Mouse (Mus musculus): ENCODE results near the gene Gm20388. TPM values are rescaled to one million over a fixed set of nuclear protein-coding genes. Genes with fewer than 3 reads are reported as not detected.

The Gm20388 gene
- polyA plus RNA-seq, 1 experiment from 2014 or later = not detected

GRCm38 (mm10) chr8:120211345-120211744, 300.7 kb downstream of the Gm20388 start:
- Histone ChIP-seq H3K9ac (ENCODE audit: low read length) (no peak overlapping the region), H3K27me3 (ENCODE audit: control insufficient read depth, insufficient read depth, low read length) (no peaks in the 10 kb centered on the region), H3K4me1 (ENCODE audit: control insufficient read depth in 2 of 2, insufficient read depth in 2 of 2, low read length in 2 of 2) (peaks cover 29 to 32% of the 10 kb centered on the region in 2 experiments), H3K27ac (replicated peaks in 1 of 2; ENCODE audit: control insufficient read depth in 1 of 2, insufficient read depth in 1 of 2, low read depth in 2 of 2, low read length in 2 of 2) (no peak overlapping the region), H3K9me3 (ENCODE audit: control insufficient read depth, low read length) (no peaks in the 10 kb centered on the region), H3K4me2 (ENCODE audit: low read length) (no peak overlapping the region), H3K4me3 (ENCODE audit: control insufficient read depth in 1 of 2, insufficient read depth in 1 of 2, low read depth in 1 of 2, low read length in 2 of 2) (no peak overlapping the region), H3K36me3 (ENCODE audit: control insufficient read depth, insufficient read depth, low read length) (no peaks in the 10 kb centered on the region)
- no peak for ATAC-seq (ENCODE audit: insufficient number of reproducible peaks, insufficient read depth, low FRiP score, low read depth)
- WGBS = 6% methylated on average over 4 of the region's 4 CpGs

- Histone ChIP-seq H3K9ac (ENCODE audit: low read length) (no peak overlapping the region), H3K9me3 (ENCODE audit: control insufficient read depth, low read length) (no peaks in the 10 kb centered on the region), H3K4me3 (ENCODE audit: control insufficient read depth in 1 of 2, insufficient read depth in 1 of 2, low read depth in 1 of 2, low read length in 2 of 2) (no peak overlapping the region), H3K27ac (replicated peaks in 1 of 2; ENCODE audit: control insufficient read depth in 1 of 2, insufficient read depth in 1 of 2, low read depth in 2 of 2, low read length in 2 of 2) (no peak overlapping the region), H3K4me1 (ENCODE audit: control insufficient read depth in 2 of 2, insufficient read depth in 2 of 2, low read length in 2 of 2) (peaks cover 39 to 45% of the 10 kb centered on the region in 2 experiments), H3K36me3 (ENCODE audit: control insufficient read depth, insufficient read depth, low read length) (no peaks in the 10 kb centered on the region), H3K4me2 (ENCODE audit: low read length) (no peak overlapping the region), H3K27me3 (ENCODE audit: control insufficient read depth, insufficient read depth, low read length) (no peaks in the 10 kb centered on the region)
- no peak for ATAC-seq (ENCODE audit: insufficient number of reproducible peaks, insufficient read depth, low FRiP score, low read depth)
- WGBS = 89% methylated on average over 7 of the region's 7 CpGs
Measured at GRCm38 (mm10) chr8:120212596-120212995, 302.0 kb downstream of the Gm20388 start.

- Histone ChIP-seq H3K9ac (ENCODE audit: low read length) (no peak overlapping the region), H3K4me3 (ENCODE audit: control insufficient read depth in 1 of 2, insufficient read depth in 1 of 2, low read depth in 1 of 2, low read length in 2 of 2) (no peak overlapping the region), H3K27me3 (ENCODE audit: control insufficient read depth, insufficient read depth, low read length) (no peaks in the 10 kb centered on the region), H3K4me1 (ENCODE audit: control insufficient read depth in 2 of 2, insufficient read depth in 2 of 2, low read length in 2 of 2) (peaks cover 41 to 48% of the 10 kb centered on the region in 2 experiments), H3K4me2 (ENCODE audit: low read length) (no peak overlapping the region), H3K36me3 (ENCODE audit: control insufficient read depth, insufficient read depth, low read length) (no peaks in the 10 kb centered on the region), H3K9me3 (ENCODE audit: control insufficient read depth, low read length) (no peaks in the 10 kb centered on the region), H3K27ac (replicated peaks in 1 of 2; ENCODE audit: control insufficient read depth in 1 of 2, insufficient read depth in 1 of 2, low read depth in 2 of 2, low read length in 2 of 2) (no peak overlapping the region)
- ATAC-seq (ENCODE audit: insufficient number of reproducible peaks, insufficient read depth, low FRiP score, low read depth) = no peak
- 87% methylated on average over 3 of the region's 3 CpGs for WGBS
Measured at GRCm38 (mm10) chr8:120213229-120213628, 302.6 kb downstream of the Gm20388 start.

GRCm38 (mm10) chr8:120213939-120214338, 303.3 kb downstream of the Gm20388 start:
- H3K4me1 ChIP-seq (ENCODE audit: control insufficient read depth in 2 of 2, insufficient read depth in 2 of 2, low read length in 2 of 2) = peaks cover 41 to 48% of the 10 kb centered on the region in 2 experiments
- H3K27ac ChIP-seq (replicated peaks in 1 of 2; ENCODE audit: control insufficient read depth in 1 of 2, insufficient read depth in 1 of 2, low read depth in 2 of 2, low read length in 2 of 2) = no peak overlapping the region; a peak in 1 of 4 replicates
- ATAC-seq (ENCODE audit: insufficient number of reproducible peaks, insufficient read depth, low FRiP score, low read depth) = no peak
- H3K9ac ChIP-seq (ENCODE audit: low read length) = no peak overlapping the region
- H3K4me2 ChIP-seq (ENCODE audit: low read length) = no peak overlapping the region
- H3K9me3 ChIP-seq (ENCODE audit: control insufficient read depth, low read length) = no peaks in the 10 kb centered on the region
- H3K4me3 ChIP-seq (ENCODE audit: control insufficient read depth in 1 of 2, insufficient read depth in 1 of 2, low read depth in 1 of 2, low read length in 2 of 2) = no peak overlapping the region
- no peaks in the 10 kb centered on the region for H3K36me3 ChIP-seq (ENCODE audit: control insufficient read depth, insufficient read depth, low read length)
- 50% methylated on average over 5 of the region's 5 CpGs for WGBS
- no peaks in the 10 kb centered on the region for H3K27me3 ChIP-seq (ENCODE audit: control insufficient read depth, insufficient read depth, low read length)

DNA sequence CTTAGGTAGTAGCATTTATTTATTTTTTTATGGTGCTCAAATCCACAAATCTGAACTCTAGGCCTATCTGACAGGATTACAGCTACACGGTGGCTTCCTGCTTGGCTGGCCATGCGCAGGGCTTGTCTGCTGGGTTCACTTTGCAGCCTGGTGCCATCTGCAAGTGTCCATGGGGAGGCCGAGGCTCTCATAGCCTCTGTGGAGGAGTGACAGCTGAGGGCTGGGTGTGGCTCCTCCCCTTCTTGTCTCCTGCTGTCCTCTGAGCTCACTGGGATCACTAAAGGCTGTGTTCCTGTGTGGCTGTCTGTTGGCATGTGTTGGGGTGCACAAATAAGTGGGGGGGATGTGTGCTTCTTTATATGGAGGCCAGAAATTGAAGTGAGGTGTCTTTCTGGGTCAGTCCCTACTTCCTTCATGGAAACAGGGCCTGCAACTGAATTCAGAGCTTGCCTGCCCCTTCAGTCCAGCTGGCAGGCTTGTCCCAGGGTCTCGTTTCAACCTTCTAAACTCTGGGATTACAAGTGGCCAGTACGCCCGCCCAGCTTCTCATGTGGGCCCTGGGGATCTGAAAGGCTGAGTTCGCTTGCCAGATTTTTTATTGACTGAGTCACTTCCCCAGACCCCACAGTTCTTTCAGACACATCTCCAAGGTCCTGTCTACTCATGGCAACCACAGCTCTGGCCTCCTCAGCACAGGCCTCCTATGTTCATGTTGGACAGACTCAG, 304.9 kb downstream of the Gm20388 start:
- no peak overlapping the region for H3K4me3 ChIP-seq (ENCODE audit: control insufficient read depth in 1 of 2, insufficient read depth in 1 of 2, low read depth in 1 of 2, low read length in 2 of 2)
- no peak for ATAC-seq (ENCODE audit: insufficient number of reproducible peaks, insufficient read depth, low FRiP score, low read depth)
- no peak overlapping the region; a peak in 1 of 4 replicates for H3K27ac ChIP-seq (replicated peaks in 1 of 2; ENCODE audit: control insufficient read depth in 1 of 2, insufficient read depth in 1 of 2, low read depth in 2 of 2, low read length in 2 of 2)
- no peaks in the 10 kb centered on the region for H3K36me3 ChIP-seq (ENCODE audit: control insufficient read depth, insufficient read depth, low read length)
- 51% methylated on average over 7 of the region's 7 CpGs for WGBS
- H3K9ac ChIP-seq (ENCODE audit: low read length) = no peak overlapping the region
- H3K4me1 ChIP-seq (ENCODE audit: control insufficient read depth in 2 of 2, insufficient read depth in 2 of 2, low read length in 2 of 2) = peaks cover 40 to 44% of the 10 kb centered on the region in 2 experiments
- no peaks in the 10 kb centered on the region for H3K9me3 ChIP-seq (ENCODE audit: control insufficient read depth, low read length)
- H3K4me2 ChIP-seq (ENCODE audit: low read length) = no peak overlapping the region
- no peaks in the 10 kb centered on the region for H3K27me3 ChIP-seq (ENCODE audit: control insufficient read depth, insufficient read depth, low read length)

DNA sequence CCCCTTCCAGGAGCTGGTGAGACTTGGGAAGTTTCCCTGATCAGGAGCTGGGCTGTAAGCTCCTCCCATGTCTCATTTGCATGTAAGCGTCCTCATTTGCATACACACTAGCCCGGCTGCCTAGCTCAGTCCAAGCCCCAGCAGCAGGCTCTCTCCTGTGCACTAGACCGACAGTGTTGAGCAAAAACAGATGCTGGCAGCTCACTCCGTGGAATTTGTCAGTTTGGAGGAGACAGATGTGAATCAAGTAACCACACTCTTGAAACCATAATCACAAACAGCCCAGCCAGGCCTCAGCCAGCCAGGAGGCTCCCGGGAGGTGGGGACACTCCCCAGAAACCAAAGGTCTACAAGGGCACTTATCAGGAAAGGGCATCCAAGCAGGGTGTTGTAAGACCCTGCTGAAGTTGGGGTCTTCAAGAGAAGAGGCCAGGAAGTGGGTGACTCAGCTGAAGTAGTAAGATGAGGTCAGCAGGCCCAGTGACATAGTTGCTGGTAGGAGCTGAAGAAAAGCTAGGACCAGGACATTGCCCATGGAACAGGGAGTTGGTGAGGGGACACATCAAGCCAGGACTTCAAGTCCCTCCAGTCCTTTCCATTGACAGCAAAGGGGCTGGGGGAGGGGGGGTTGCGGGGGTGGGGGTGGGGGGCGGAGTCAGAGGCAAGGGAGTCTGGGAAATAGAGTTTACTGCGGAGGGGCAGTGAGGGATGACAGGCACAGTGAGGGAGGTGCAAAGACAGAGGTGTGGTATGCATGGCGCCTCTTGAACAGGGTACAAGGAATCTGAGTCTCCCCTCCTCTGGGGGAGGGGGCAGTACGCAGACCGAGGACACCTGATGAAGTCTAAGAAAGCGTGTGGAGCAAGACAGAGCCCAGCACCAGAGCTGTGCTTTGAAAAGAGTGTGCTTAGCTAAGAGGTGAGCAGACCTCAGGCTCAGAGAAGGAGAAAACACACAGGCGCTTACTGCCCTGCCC, 306.5 kb downstream of the Gm20388 start:
- H3K4me3 ChIP-seq (ENCODE audit: control insufficient read depth in 1 of 2, insufficient read depth in 1 of 2, low read depth in 1 of 2, low read length in 2 of 2) = no peak overlapping the region
- no peaks in the 10 kb centered on the region for H3K36me3 ChIP-seq (ENCODE audit: control insufficient read depth, insufficient read depth, low read length)
- H3K27ac ChIP-seq (replicated peaks in 1 of 2; ENCODE audit: control insufficient read depth in 1 of 2, insufficient read depth in 1 of 2, low read depth in 2 of 2, low read length in 2 of 2) = peak overlapping the region; percentile 77 to 84
- no peaks in the 10 kb centered on the region for H3K9me3 ChIP-seq (ENCODE audit: control insufficient read depth, low read length)
- ATAC-seq (ENCODE audit: insufficient number of reproducible peaks, insufficient read depth, low FRiP score, low read depth) = 0 out of 2 replicates have a peak, but pooled peaks have one; percentile 52
- peaks cover 3% of the 10 kb centered on the region; the same call in 1 of the 2 replicates for H3K27me3 ChIP-seq (ENCODE audit: control insufficient read depth, insufficient read depth, low read length)
- no peak overlapping the region for H3K4me2 ChIP-seq (ENCODE audit: low read length)
- peak overlapping the region; percentile 16; the same call in 1 of the 2 replicates for H3K9ac ChIP-seq (ENCODE audit: low read length)
- H3K4me1 ChIP-seq (ENCODE audit: control insufficient read depth in 2 of 2, insufficient read depth in 2 of 2, low read length in 2 of 2) = peaks cover 31% of the 10 kb centered on the region in 2 experiments
- WGBS = 15% methylated on average over 13 of the region's 13 CpGs

DNA sequence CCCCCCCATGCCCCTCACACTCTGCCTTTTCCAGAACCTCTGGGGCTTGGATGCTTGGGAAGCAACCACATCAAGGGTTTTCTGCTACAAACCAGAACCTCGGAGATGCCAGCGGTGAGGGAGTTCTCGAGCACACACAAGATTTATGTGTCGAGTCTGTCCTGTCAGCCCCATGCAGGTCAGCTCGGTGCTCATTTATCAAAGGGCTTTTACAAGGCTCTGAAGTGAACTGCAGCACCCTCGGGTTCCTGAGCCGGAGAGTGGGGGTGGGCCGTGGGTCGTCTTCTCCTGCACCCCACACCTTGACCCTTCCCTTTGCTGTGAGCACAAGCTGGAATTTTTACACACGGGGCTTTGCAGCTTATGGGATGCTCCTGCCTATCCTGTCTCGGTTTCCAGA, 311.9 kb downstream of the Gm20388 start:
- Histone ChIP-seq H3K36me3 (ENCODE audit: control insufficient read depth, insufficient read depth, low read length) (no peaks in the 10 kb centered on the region), H3K9me3 (ENCODE audit: control insufficient read depth, low read length) (no peaks in the 10 kb centered on the region), H3K4me1 (ENCODE audit: control insufficient read depth in 2 of 2, insufficient read depth in 2 of 2, low read length in 2 of 2) (peaks cover 12 to 17% of the 10 kb centered on the region in 2 experiments), H3K4me3 (ENCODE audit: control insufficient read depth in 1 of 2, insufficient read depth in 1 of 2, low read depth in 1 of 2, low read length in 2 of 2) (no peak overlapping the region), H3K9ac (ENCODE audit: low read length) (no peak overlapping the region), H3K27ac (replicated peaks in 1 of 2; ENCODE audit: control insufficient read depth in 1 of 2, insufficient read depth in 1 of 2, low read depth in 2 of 2, low read length in 2 of 2) (no peak overlapping the region), H3K4me2 (ENCODE audit: low read length) (no peak overlapping the region), H3K27me3 (ENCODE audit: control insufficient read depth, insufficient read depth, low read length) (peaks cover 7% of the 10 kb centered on the region; the same call in 1 of the 2 replicates)
- 64% methylated on average over 11 of the region's 11 CpGs for WGBS
- no peak for ATAC-seq (ENCODE audit: insufficient number of reproducible peaks, insufficient read depth, low FRiP score, low read depth)

Measured in heart, embryonic 14.5 days (tissue).